Mouse (Mus musculus): ENCODE data around the gene Fam184a.

GRCm38 (mm10) chr10:53685806-53686205 lies 65.1 kb downstream of the Fam184a start:
- no peak for TF ChIP-seq MYOD1 (IDR thresholded peaks at IDR 0.05; ENCODE audit: control insufficient read depth in 1 of 3, insufficient read length in 2 of 3, low read depth in 2 of 3)
- TF ChIP-seq POLR2A (IDR thresholded peaks at IDR 0.05; ENCODE audit: insufficient read length, low read depth), result no peak
- TF ChIP-seq MAX (IDR thresholded peaks at IDR 0.05; ENCODE audit: low read depth), result no peak
- no peak for TF ChIP-seq SRF (IDR thresholded peaks at IDR 0.05; ENCODE audit: control insufficient read depth, insufficient read length, low read depth)
- TF ChIP-seq CEBPB (IDR thresholded peaks at IDR 0.05; ENCODE audit: insufficient read depth, poor library complexity, severe bottlenecking), result no peak
- TF ChIP-seq USF1 (IDR thresholded peaks at IDR 0.05; ENCODE audit: low read depth), result no peak
